Mouse (Mus musculus) neural tube, embryonic 14.5 days (tissue): ENCODE measurements around the gene Prickle1. TPM values are rescaled to one million over a fixed set of nuclear protein-coding genes. Genes with fewer than 3 reads are reported as not detected.

Experiments
- ATAC-seq: fragments of 200-750 bp; cut with Nextera tagmentation; 2 replicates; pipeline ENCODE4 v1.8.0; 2017; ENCODE audit warnings: low read depth, mild to moderate bottlenecking, moderate TSS enrichment, moderate library complexity
- H3K27ac ChIP-seq: fragments of 300-500 bp; sonication (generic); 2 replicates; pipeline ENCODE4 v1.5.1; 2014; ENCODE audit warnings: low read depth, mild to moderate bottlenecking, control low read depth, low read length, moderate library complexity, mixed read lengths
- H3K27me3 ChIP-seq: fragments of 300-500 bp; sonication (generic); 2 replicates; pipeline ENCODE4 v1.6.1; 2014; ENCODE audit warnings: low read length; ENCODE audit not compliant: control insufficient read depth, insufficient read depth
- H3K36me3 ChIP-seq: fragments of 300-500 bp; sonication (generic); 2 replicates; pipeline ENCODE4 v1.6.1; 2014; ENCODE audit warnings: low read length, mixed read lengths; ENCODE audit not compliant: control insufficient read depth, insufficient read depth
- H3K4me1 ChIP-seq: fragments of 300-500 bp; sonication (generic); 2 replicates; pipeline ENCODE4 v1.6.1; 2014; ENCODE audit warnings: low read length; ENCODE audit not compliant: control insufficient read depth, insufficient read depth
- H3K4me2 ChIP-seq: fragments of 300-500 bp; sonication (generic); 2 replicates; pipeline ENCODE4 v1.6.1; 2014; ENCODE audit warnings: mild to moderate bottlenecking, low read depth, low read length, control low read depth
- H3K4me3 ChIP-seq: fragments of 300-500 bp; sonication (generic); 2 replicates; pipeline ENCODE4 v1.5.1; 2014; ENCODE audit warnings: low read depth, low read length, control low read depth, mixed read lengths
- H3K9ac ChIP-seq: fragments of 300-500 bp; sonication (generic); replicated peaks from 2 replicates; pipeline ENCODE4 v1.6.1; 2014; ENCODE audit warnings: low read depth, mild to moderate bottlenecking, control low read depth, low read length, mixed read lengths
- H3K9me3 ChIP-seq: fragments of 300-500 bp; sonication (generic); 2 replicates; pipeline ENCODE4 v1.6.1; 2016; ENCODE audit warnings: low read length; ENCODE audit not compliant: control insufficient read depth
- WGBS: fragments of 180-500 bp; shearing (Covaris S2); extraction: QIAGEN DNeasy Blood & Tissue Kit; methylation state at CpG from one replicate; pipeline ENCODE4 v1.1.7; 2014; 5-methylcytosine and 5-hydroxymethylcytosine counted together
- polyA plus RNA-seq: library from polyadenylated mRNA; unstranded; fragments of >200 nt; fragmentation: Nextera tagmentation; extraction: Ambion mirVana; gene quantifications from 2 replicates; pipeline ENCODE4 v1.2.1, GENCODE M21; 2014

The Prickle1 gene
- polyA plus RNA-seq, 1 experiment from 2014 or later = 26.9 TPM

- Histone ChIP-seq H3K9ac (no peak overlapping the region), H3K36me3 (no peaks in the 10 kb centered on the region), H3K27me3 (no peaks in the 10 kb centered on the region), H3K4me3 (no peak overlapping the region), H3K4me2 (no peak overlapping the region), H3K4me1 (no peaks in the 10 kb centered on the region), H3K27ac (no peak overlapping the region), H3K9me3 (no peaks in the 10 kb centered on the region)
- WGBS = 91% methylated on average over 11 of the region's 11 CpGs
- ATAC-seq = no peak
Observed at GRCm38 (mm10) chr15:93583051-93583450, 12.6 kb downstream of the Prickle1 start.

GRCm38 (mm10) chr15:93581736-93582135 lies 14.0 kb downstream of the Prickle1 start:
- Histone ChIP-seq H3K4me3 (no peak overlapping the region), H3K9me3 (no peaks in the 10 kb centered on the region), H3K36me3 (no peaks in the 10 kb centered on the region), H3K27me3 (no peaks in the 10 kb centered on the region), H3K4me1 (no peaks in the 10 kb centered on the region), H3K27ac (no peak overlapping the region), H3K4me2 (no peak overlapping the region), H3K9ac (no peak overlapping the region)
- ATAC-seq = no peak
- 90% methylated on average over 8 of the region's 8 CpGs for WGBS

GRCm38 (mm10) chr15:93579899-93580298 lies 15.8 kb downstream of the Prickle1 start:
- no peaks in the 10 kb centered on the region for H3K9me3 ChIP-seq
- 27% methylated on average over 9 of the region's 9 CpGs for WGBS
- peak; percentile 41; the same call in 1 of the 2 replicates for ATAC-seq

GRCm38 (mm10) chr15:93579100-93579499 lies 16.6 kb downstream of the Prickle1 start:
- 76% methylated on average over 9 of the region's 9 CpGs for WGBS
- H3K27me3 ChIP-seq = no peaks in the 10 kb centered on the region
- H3K4me2 ChIP-seq = no peak overlapping the region
- no peak for ATAC-seq
- no peak overlapping the region for H3K4me3 ChIP-seq
- no peaks in the 10 kb centered on the region for H3K4me1 ChIP-seq
- no peaks in the 10 kb centered on the region for H3K9me3 ChIP-seq
- H3K9ac ChIP-seq = no peak overlapping the region
- no peak overlapping the region for H3K27ac ChIP-seq
- no peaks in the 10 kb centered on the region for H3K36me3 ChIP-seq

More at GRCm38 (mm10) chr15:93579899-93580298, 15.8 kb downstream of the Prickle1 start:
- no peak overlapping the region for H3K9ac ChIP-seq
- H3K4me2 ChIP-seq = no peak overlapping the region
- no peak overlapping the region for H3K4me3 ChIP-seq
- H3K36me3 ChIP-seq = no peaks in the 10 kb centered on the region
- H3K27ac ChIP-seq = no peak overlapping the region
- no peaks in the 10 kb centered on the region for H3K4me1 ChIP-seq
- H3K27me3 ChIP-seq = no peaks in the 10 kb centered on the region

- Histone ChIP-seq H3K36me3 (no peaks in the 10 kb centered on the region), H3K9me3 (no peaks in the 10 kb centered on the region), H3K27ac (no peak overlapping the region), H3K4me1 (no peaks in the 10 kb centered on the region), H3K4me3 (no peak overlapping the region), H3K27me3 (no peaks in the 10 kb centered on the region), H3K4me2 (no peak overlapping the region), H3K9ac (no peak overlapping the region)
- ATAC-seq = no peak
- 71% methylated on average over 9 of the region's 9 CpGs for WGBS
Observed at GRCm38 (mm10) chr15:93576361-93576760, 19.3 kb downstream of the Prickle1 start.

GRCm38 (mm10) chr15:93575884-93576283 lies 19.8 kb downstream of the Prickle1 start:
- Histone ChIP-seq H3K4me2 (no peak overlapping the region), H3K4me3 (no peak overlapping the region), H3K36me3 (no peaks in the 10 kb centered on the region), H3K27ac (no peak overlapping the region), H3K4me1 (no peaks in the 10 kb centered on the region), H3K27me3 (no peaks in the 10 kb centered on the region), H3K9me3 (no peaks in the 10 kb centered on the region), H3K9ac (no peak overlapping the region)
- 6% methylated on average over 5 of the region's 5 CpGs for WGBS
- peak; percentile 46; the same call in 1 of the 2 replicates for ATAC-seq

- Histone ChIP-seq H3K4me3 (no peak overlapping the region), H3K9me3 (no peaks in the 10 kb centered on the region), H3K9ac (no peak overlapping the region), H3K4me1 (peaks cover under 1% of the 10 kb centered on the region; the same call in 1 of the 2 replicates), H3K27me3 (no peaks in the 10 kb centered on the region), H3K36me3 (no peaks in the 10 kb centered on the region), H3K27ac (no peak overlapping the region), H3K4me2 (no peak overlapping the region)
- 96% methylated on average over 10 of the region's 10 CpGs for WGBS
- ATAC-seq = no peak
Observed at GRCm38 (mm10) chr15:93572889-93573288, 22.8 kb downstream of the Prickle1 start.

GRCm38 (mm10) chr15:93570881-93571495 lies 24.7 kb downstream of the Prickle1 start:
- Histone ChIP-seq H3K27ac (no peak overlapping the region), H3K9me3 (no peaks in the 10 kb centered on the region), H3K9ac (no peak overlapping the region), H3K27me3 (no peaks in the 10 kb centered on the region), H3K4me1 (peaks cover 3% of the 10 kb centered on the region; the same call in 1 of the 2 replicates), H3K4me2 (no peak overlapping the region), H3K36me3 (no peaks in the 10 kb centered on the region), H3K4me3 (no peak overlapping the region)
- ATAC-seq = no peak
- 43% methylated on average over 11 of the region's 11 CpGs for WGBS

- H3K36me3 ChIP-seq = no peaks in the 10 kb centered on the region
- no peaks in the 10 kb centered on the region for H3K9me3 ChIP-seq
- ATAC-seq = no peak
- H3K4me1 ChIP-seq = peaks cover 3% of the 10 kb centered on the region; the same call in 1 of the 2 replicates
- no peak overlapping the region for H3K27ac ChIP-seq
- H3K27me3 ChIP-seq = no peaks in the 10 kb centered on the region
- 15% methylated on average over 3 of the region's 3 CpGs for WGBS
- H3K4me3 ChIP-seq = no peak overlapping the region
- H3K9ac ChIP-seq = no peak overlapping the region
- no peak overlapping the region for H3K4me2 ChIP-seq
Observed at GRCm38 (mm10) chr15:93568911-93569310, 26.8 kb downstream of the Prickle1 start.
